Mouse (Mus musculus): ENCODE results near the gene Flt3l. TPM values are rescaled to one million over a fixed set of nuclear protein-coding genes. Genes with fewer than 3 reads are reported as not detected.

Gene Flt3l
- total RNA-seq, 2 experiments from 2014 or later, result 5.7 to 8.2 TPM

DNA sequence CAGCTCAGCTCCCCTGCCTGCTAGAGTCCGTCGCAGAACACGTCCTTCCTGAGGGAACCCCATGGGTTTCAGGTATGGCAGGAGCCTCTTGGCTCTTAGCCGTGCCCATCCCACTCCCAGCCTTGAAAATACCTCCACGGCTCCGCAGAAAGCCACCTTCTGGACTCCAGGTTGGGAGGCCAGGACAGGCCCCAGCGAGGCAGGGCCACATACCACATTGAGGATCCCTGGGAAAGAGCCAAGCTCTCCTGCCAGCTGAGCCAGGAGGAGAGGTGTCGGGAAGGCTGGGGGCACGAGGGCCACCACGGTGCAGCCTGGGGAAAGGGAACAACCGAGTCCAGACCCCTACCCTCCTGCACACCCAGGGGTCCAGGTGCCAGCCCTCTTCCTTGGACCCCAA is 11.0 kb upstream of the Flt3l start:
- ATAC-seq (replicated peaks; ENCODE audit: poor library complexity, severe bottlenecking), result no peak

GRCm38 (mm10) chr7:45145460-45145859 is 9.2 kb upstream of the Flt3l start:
- ATAC-seq (replicated peaks; ENCODE audit: poor library complexity, severe bottlenecking), result no peak

DNA sequence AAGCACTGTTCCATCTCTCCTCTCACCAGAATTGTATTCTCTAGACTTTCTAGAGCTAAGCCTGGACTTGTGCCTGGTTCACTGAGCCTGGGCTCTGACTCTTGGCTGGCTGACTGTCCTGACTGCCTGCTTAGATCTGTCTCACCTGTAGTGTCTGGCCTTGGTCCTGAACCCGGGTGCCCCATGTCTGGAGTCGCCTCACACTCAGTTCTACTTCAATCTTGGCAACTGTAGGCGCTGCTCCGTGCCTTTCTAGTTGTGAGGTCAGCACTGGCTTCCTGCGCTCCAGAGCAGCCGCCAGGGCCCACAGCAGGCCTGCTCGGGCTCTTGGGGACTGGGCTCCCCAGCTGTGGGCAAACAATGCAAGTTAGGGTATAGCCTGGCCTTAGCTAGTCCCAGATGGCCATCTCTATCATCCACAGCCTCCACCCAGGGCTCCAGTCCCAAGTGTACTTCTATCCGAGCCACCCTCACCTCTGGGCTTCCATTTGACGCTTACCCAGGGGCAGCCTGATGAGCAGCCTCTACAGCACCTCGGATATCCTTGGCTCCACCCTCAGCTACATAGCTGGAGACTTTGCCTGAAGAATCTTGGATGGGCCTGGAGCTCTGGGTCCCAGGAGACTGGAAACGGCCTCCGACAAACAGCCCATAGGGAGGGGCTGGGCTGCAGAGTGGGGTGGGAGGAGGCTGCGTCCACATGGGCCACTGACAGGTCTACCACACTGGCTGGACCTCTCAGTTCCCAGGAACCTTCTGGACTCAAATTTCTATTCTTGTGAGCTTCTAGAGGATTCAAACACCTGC is 8.3 kb upstream of the Flt3l start:
- no peak for ATAC-seq (replicated peaks; ENCODE audit: poor library complexity, severe bottlenecking)

- ATAC-seq (replicated peaks; ENCODE audit: poor library complexity, severe bottlenecking), result no peak
Measured at GRCm38 (mm10) chr7:45141914-45142313, 5.7 kb upstream of the Flt3l start.

DNA sequence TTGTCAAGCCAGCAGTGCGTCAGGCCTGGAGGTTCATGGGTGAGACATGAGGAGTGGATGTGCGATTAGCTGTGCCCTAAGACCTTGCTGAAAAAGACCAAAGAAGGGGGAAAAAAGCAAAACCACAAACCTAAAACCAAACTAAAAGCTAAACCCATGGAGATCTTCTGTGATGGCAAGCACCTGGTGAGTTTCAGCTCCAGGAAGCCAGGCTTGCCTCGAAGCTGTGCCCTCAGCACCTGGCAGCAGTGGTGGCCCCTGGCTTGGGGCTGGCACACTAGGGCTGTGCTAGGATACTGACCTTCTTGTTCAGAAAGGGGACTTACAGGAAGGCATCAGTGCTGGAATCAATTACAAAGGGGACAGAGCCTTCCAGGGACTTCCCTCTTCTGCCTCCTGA is 5.1 kb upstream of the Flt3l start:
- no peak for ATAC-seq (replicated peaks; ENCODE audit: poor library complexity, severe bottlenecking)

GRCm38 (mm10) chr7:45139904-45140723 is 3.9 kb upstream of the Flt3l start:
- no peak for ATAC-seq (replicated peaks; ENCODE audit: poor library complexity, severe bottlenecking)

GRCm38 (mm10) chr7:45138403-45138802 is 2.2 kb upstream of the Flt3l start:
- no peak for ATAC-seq (replicated peaks; ENCODE audit: poor library complexity, severe bottlenecking)

DNA sequence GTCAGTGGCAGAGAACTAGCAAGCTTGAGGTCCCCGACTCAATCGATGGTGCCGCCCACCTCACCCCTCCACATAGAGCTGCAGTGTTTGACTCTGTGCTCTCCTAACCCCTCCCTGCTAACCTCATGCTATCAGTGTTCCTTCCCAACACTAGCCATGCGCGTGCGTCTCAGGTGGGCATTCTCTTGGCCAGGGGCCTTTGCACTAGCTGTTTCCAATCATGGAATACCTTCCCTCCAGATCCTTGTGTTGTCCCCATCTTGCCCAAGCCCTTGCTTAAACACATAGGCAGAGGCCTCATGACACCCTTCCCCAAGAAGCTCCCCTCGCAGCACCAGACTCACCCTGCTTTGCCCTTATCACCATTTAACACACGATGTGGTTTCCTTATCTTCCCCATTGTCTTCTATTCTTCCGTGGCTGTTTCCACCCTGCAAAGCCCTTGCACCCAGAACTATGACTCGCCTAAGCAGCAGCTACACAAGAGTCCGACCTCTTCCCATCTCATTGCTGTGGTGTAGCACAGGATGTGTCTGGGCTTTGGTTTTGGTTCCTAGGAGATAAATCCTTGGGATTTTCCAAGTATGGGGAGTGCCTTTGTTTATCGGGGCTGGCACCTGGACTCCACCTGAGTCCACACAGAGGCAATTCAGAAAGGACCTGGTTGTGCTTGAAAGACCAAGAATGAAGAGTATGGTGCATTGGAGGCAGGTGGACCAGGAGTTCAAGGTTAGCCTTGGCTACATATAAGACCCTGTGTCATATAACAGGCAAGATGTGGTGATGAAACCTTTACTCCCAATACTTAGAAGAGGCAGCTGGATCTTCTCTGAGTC is 1.2 kb upstream of the Flt3l start:
- peak; percentile 26 for ATAC-seq (replicated peaks; ENCODE audit: poor library complexity, severe bottlenecking)

DNA sequence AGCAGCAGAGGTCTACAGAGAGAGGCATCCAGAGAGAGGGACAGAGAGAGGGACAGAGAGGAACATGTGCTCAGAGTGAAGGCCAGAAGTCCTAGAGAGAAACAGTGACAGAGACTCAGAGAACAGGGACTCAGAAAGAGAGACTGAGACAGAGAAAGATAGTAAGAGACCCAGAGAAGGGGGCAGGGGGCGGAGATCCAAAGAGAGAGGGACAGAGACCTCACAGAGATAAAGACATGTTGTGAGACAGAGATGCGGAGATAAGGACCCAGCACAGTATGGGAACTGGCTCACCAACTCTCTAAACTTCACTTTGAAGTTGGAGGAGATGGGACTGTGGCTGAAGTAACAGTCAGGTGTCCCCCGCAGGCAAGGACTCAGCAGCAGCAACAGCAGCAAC is 862 bp downstream of the Flt3l start:
- ATAC-seq (replicated peaks; ENCODE audit: poor library complexity, severe bottlenecking), result no peak

DNA sequence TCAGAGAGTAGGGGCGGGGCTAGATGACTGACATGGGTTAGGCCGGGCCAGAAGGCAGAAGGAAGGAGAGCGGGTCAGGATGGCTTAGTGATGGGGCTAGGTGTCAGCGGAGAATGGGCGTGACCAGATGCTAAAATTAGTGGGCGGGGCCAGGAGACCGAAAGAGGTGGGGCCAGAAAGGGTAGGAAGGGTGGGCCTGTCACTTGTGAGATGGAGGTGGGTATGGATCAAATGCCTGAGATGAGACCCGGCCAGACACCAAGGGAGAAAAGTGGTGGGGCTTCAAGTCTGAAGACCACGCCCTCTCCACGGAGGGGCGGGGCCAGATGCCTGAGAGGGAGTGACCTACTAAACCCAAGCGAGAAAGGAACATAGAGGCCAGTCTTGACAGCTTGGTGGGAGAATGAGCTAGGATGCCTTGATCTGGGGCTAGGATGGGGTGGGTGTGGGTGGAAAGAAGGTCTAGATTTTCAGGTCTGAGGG is 1.6 kb downstream of the Flt3l start:
- ATAC-seq (replicated peaks; ENCODE audit: poor library complexity, severe bottlenecking), result peak; percentile 38

DNA sequence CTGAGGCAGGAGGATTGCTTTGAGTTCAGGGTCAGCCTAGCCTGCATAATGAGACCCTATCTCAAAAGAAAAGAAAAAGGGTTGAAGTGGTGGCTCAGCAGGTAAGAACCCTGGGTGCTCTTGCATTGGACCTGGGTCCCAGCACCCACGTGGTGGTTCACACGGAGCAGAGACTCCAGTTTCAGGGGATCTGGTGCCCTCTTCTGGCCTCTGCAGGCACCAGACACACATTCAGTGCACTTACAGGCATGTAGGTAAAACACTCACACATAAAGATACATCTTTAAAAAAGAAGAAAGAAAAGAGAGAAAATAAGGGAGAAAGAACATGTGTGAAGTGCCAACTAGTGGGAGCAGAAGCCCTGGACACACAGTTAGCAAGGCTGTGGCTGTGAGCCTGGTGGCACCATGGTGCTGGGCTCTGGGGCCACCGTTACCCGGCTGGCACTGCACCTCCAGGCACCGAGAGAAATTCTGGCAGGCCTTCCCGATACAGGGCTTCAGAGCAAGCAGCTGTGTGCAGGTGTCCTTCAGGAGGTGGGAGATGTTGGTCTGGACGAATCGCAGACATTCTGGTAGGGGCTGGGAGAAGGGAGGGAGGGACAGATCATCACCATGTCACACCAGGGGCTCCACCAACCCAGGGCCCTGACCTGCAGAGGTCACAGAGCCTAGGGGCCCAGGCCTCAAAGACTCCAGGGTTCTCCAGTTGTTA is 2.6 kb downstream of the Flt3l start:
- ATAC-seq (replicated peaks; ENCODE audit: poor library complexity, severe bottlenecking), result no peak

DNA sequence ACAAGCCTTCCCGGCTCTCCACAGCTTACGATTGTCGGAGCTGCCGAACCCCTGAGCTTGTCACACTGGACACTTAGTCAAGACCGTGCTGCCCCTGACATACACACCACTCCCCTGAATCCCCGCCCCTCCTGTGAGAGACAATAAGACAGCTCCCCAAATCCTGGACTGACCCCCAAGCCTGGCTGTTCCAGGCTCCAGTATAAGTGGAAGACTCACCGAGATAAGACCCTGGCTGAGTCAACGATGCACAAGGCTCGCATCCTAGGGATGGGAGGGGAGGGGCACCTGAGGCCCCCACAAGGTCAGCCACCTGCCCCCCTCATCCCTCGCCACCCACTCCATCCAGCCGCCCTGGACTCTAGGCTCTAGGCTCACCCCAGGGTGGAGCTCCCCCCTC is 4.4 kb downstream of the Flt3l start:
- ATAC-seq (replicated peaks; ENCODE audit: poor library complexity, severe bottlenecking), result no peak

DNA sequence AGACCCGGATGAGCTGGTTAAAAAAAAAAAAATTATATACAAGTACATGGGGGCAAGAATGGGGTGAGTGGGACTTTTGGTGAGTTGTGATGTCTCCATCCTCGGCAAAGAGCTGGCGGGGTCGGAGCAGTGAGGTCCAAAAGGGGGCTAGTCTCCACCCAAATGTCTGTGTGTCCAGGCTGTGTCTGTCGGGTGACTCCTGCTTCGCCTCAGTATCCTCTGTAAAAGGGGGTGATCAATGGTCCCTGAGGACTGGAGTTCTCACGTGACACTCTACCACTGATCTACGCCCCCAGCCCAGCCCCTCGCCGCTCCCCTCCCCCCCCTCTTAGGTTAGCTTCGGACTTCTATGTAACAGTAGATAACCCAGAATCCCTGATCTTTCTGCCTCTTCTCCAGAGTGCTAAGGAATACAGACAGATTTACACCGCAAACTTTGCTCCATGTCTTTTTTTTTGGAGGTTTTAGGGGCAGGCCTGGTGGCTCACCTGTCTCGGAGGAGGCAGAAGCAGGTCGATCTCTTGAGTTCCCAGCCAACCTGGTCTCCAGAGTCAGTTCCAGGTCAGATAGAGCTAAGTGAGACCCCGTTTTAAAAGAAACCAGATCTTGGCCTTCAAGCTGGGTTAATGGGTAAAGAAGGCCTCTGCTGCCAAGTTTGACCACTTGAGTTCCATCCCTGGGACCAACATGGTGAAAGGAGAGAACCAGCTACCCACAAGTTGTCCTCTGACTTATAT is 6.3 kb downstream of the Flt3l start:
- no peak for ATAC-seq (replicated peaks; ENCODE audit: poor library complexity, severe bottlenecking)

- 0 out of 2 replicates have a peak, but pooled peaks have one; percentile 4 for ATAC-seq (replicated peaks; ENCODE audit: poor library complexity, severe bottlenecking)
Measured at GRCm38 (mm10) chr7:45129318-45129717, 6.9 kb downstream of the Flt3l start.

DNA sequence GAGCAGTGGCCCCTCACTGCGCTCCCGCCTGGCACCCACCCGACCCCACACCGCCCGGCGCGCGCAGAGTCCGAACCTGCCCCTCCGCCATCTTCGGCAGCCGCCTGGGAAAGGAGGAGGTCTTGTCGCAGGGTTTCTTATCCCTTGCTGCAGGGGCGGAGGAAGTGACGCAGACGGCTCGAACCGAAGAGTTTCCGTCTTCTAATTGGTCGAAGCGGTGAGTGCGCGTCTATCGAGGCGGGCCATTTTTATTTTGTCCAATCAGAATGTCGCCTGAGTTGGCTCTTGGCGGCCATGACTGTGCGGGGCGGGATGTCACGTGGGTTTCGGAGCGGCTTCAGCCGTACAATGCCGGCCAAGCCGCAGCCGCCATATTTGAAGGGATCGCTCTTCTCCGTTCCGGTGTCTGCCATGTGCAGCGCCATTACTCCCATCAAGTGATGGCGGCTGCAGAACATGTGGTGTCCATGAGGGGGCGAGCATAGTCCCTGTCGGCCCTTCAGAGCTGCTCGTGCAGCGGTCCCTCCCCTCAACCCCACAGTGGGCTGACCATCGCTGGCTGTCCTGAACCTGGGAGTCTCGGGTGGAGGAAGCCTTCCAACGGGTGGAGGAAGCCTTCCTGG is 7.5 kb downstream of the Flt3l start, which contains the start of gene Rpl13a:
Gene Rpl13a, minus strand, starts transcription at position 138 of the 623 bp plus-strand sequence.
- ATAC-seq (replicated peaks; ENCODE audit: poor library complexity, severe bottlenecking), result peak; percentile 68

- ATAC-seq (replicated peaks; ENCODE audit: poor library complexity, severe bottlenecking), result no peak
Measured at GRCm38 (mm10) chr7:45127700-45128224, 8.5 kb downstream of the Flt3l start.

DNA sequence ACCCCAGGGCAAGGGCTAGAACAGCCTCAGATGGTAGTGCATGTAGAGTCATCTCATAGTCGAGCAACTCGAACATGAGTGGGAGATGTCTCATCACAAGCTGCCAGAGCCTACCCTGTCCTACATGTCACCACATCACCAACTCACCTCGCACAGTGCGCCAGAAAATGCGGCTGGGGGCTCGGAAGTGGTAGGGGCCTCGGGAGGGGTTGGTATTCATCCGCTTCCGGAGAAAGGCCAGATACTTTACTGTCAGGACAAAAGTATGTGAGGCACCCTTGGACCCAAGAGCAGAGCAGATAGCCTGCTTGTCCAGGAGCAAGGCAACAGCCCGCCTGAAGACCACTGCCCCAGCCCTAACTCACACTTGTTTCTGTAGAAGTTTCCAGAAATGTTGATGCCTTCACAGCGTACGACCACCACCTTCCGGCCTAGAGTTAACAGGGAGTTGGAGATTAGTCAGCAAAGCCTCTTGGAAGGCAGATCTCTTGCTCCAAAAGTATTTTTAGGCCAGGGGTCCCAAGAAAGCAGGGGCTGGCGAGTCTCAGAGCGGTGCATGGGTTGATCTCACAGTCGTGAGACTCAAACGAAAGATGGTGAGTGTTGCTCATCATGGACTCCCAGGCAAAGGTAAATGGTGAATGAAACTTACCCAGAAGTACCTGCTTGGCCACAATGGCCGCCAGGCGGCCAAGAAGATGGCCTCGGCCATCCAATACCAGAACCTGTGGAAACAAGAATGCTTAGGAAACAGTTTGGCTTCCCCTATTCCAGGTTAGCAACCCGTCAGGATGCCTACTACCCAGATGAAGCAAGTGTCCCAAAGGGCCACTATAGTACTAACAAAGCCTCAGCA is 9.2 kb downstream of the Flt3l start:
- ATAC-seq (replicated peaks; ENCODE audit: poor library complexity, severe bottlenecking), result no peak
